Mouse (Mus musculus) lung, embryonic 14.5 days (tissue): Measurements from ENCODE around the gene Lrrc25. TPM values are rescaled to one million over a fixed set of nuclear protein-coding genes. Genes with fewer than 3 reads are reported as not detected.

Experiments used
- ATAC-seq: fragments of 200-750 bp; cut with Nextera tagmentation; 2 replicates; pipeline ENCODE4 v1.8.0; 2017; ENCODE audit warnings: mild to moderate bottlenecking, moderate TSS enrichment, moderate library complexity; ENCODE audit not compliant: insufficient read depth
- DNase-seq: peaks from one replicate; pipeline ENCODE4 v3.0.0-alpha.2; 2015
- H3K27ac ChIP-seq: fragments of 300-500 bp; sonication (generic); 2 replicates; pipeline ENCODE4 v1.5.1; 2014; ENCODE audit warnings: low read depth, mild to moderate bottlenecking, moderate library complexity
- H3K27me3 ChIP-seq: fragments of 300-500 bp; sonication (generic); 2 replicates; pipeline ENCODE4 v1.6.1; 2014; ENCODE audit warnings: low read length, control low read depth; ENCODE audit not compliant: insufficient read depth
- H3K36me3 ChIP-seq: fragments of 300-500 bp; sonication (generic); 2 replicates; pipeline ENCODE4 v1.6.1; 2014; ENCODE audit warnings: control low read depth; ENCODE audit not compliant: insufficient read depth
- H3K4me1 ChIP-seq: fragments of 300-500 bp; sonication (generic); 2 replicates; pipeline ENCODE4 v1.6.1; 2014; ENCODE audit warnings: antibody characterized with exemption, control low read depth; ENCODE audit not compliant: insufficient read depth
- H3K4me2 ChIP-seq: fragments of 300-500 bp; sonication (generic); 2 replicates; pipeline ENCODE4 v1.6.1; 2014; ENCODE audit warnings: mild to moderate bottlenecking
- H3K4me3 ChIP-seq: fragments of 300-500 bp; sonication (generic); 2 replicates; pipeline ENCODE4 v1.5.1; 2014; ENCODE audit warnings: low read depth, low read length
- H3K9ac ChIP-seq: fragments of 300-500 bp; sonication (generic); 2 replicates; pipeline ENCODE4 v1.6.1; 2014
- H3K9me3 ChIP-seq: fragments of 300-500 bp; sonication (generic); 2 replicates; pipeline ENCODE4 v1.6.1; 2016; ENCODE audit warnings: low read depth, low read length, control low read depth
- CTCF ChIP-seq: IDR thresholded peaks from 2 replicates; pipeline ENCODE4 v1.5.1; 2016; ENCODE audit warnings: antibody characterized with exemption, low read depth
- WGBS: fragments of 180-500 bp; shearing (Covaris S2); extraction: QIAGEN DNeasy Blood & Tissue Kit; methylation state at CpG from one replicate; pipeline ENCODE4 v1.1.7; 2014; 5-methylcytosine and 5-hydroxymethylcytosine counted together
- polyA plus RNA-seq: library from polyadenylated mRNA; unstranded; fragments of >200 nt; fragmentation: Nextera tagmentation; extraction: Ambion mirVana; gene quantifications from 2 replicates; pipeline ENCODE4 v1.2.1, GENCODE M21; 2014

The Lrrc25 gene
- 1.9 TPM in 2 replicates for polyA plus RNA-seq

DNA sequence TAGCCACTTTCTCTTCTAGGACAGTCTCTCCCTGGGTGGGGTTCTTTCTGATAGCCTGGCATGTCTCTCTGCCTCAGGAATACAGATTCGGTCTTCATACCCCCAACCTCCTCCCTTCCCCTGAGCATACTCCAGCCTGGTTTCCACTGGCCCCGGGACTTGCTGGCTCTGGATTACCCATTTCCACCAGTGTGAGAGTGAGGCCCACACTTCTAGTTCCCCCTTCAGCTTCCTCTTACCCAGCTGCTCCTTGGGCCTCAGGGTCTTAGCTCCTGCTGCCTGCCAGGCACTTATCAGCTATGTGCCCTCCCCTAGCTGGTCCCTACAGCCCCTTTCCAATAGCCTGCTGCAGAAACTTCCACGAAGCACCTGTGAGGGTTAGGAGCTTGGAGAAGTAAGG is at the start of gene Lrrc25:
Gene Lrrc25 (plus strand): TSS at position 262 of the 400 bp plus-strand sequence.
- H3K27ac ChIP-seq, result no peak within 1 kb of the TSS
- DNase-seq (no peak), ATAC-seq (no peak)
- H3K9ac ChIP-seq, result no peak within 1 kb of the TSS
- no peak for TF ChIP-seq CTCF
- WGBS, result 80% methylated on average over 3 of the region's 3 CpGs
- no peaks in the 10 kb centered on the region for H3K9me3 ChIP-seq
- no peak within 1 kb of the TSS for H3K4me3 ChIP-seq
- 0 out of 2 replicates have a peak, but pooled peaks cover 5% of the 10 kb centered on the region for H3K4me1 ChIP-seq
- no peaks in the 10 kb centered on the region for H3K27me3 ChIP-seq
- H3K36me3 ChIP-seq, result no peaks in the 10 kb centered on the region
- H3K4me2 ChIP-seq, result no peak within 1 kb of the TSS

DNA sequence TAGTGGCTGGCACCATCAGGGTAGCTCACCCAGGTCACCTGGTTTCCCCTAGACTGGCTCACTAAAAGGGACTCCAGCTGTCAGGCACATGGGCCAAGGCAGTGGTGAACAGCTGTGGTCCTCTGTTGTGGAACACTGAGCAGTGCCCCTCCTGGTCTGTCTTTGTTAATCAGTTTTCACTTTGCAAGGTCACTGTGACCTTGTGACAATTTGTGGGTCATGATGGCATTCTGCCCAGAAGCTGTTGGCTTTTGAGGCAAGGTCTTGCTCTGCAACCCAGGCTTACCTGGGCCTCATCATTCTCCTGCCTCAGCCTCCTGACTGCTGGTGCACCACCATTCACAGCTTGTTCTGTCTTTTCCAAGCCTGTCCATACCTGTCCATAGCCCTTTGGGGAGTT is 45.6 kb upstream of the Lrrc25 start:
- Histone ChIP-seq H3K27me3 (no peaks in the 10 kb centered on the region), H3K9ac (no peak overlapping the region), H3K4me2 (no peak overlapping the region), H3K36me3 (peaks cover 4% of the 10 kb centered on the region; the same call in 1 of the 2 replicates), H3K4me3 (no peak overlapping the region), H3K9me3 (no peaks in the 10 kb centered on the region), H3K27ac (no peak overlapping the region), H3K4me1 (no peaks in the 10 kb centered on the region)
- DNase-seq (no peak), ATAC-seq (no peak)
- no peak for TF ChIP-seq CTCF

DNA sequence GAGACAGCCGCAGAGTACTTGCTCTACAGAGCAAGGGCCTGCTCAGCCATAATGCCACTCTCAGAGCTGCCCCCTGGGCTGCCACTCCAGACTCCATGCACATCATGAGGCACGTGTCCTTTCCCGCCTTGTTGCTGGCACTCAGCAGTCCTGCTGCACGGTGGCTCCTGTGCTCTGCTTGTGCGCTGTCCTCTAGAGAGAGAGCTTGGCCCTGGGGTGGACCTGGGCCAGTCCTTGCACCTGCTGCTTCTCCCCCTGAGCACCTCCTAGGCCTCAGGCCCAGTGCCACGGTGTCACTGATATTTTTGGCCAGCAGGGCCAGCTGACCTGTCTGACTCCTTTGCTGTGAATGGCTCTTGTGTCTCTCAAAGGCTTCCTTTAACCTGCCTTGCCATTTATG is 45.0 kb upstream of the Lrrc25 start:
- TF ChIP-seq CTCF, result no peak
- 79% methylated on average over 6 of the region's 6 CpGs for WGBS
- no peak for ATAC-seq

DNA sequence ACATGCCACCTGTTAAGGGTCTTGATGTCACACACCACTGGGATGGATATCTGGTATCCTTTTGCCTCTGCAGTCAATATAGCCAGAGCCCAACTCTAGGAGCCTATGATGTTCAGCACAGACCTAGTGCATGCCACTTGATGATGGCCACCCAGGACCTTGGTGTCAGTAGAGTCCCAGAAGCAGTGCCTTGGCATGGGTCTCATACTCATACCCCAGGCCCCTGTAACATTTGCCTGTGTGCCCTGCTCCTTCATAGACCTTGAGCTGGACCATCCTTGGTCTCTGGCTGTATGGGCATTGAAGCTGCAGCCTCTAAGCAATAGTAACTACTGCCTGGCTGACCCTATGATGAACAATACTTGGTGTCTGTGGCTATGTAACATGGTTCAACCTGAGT is 41.7 kb upstream of the Lrrc25 start:
- Histone ChIP-seq H3K27me3 (no peaks in the 10 kb centered on the region), H3K4me3 (no peak overlapping the region), H3K27ac (no peak overlapping the region), H3K4me1 (no peaks in the 10 kb centered on the region), H3K9ac (no peak overlapping the region), H3K36me3 (peaks cover 21% of the 10 kb centered on the region; the same call in 1 of the 2 replicates), H3K9me3 (no peaks in the 10 kb centered on the region), H3K4me2 (no peak overlapping the region)
- ATAC-seq (no peak), DNase-seq (no peak)
- no peak for TF ChIP-seq CTCF

More for the DNA sequence above, 45.0 kb upstream of the Lrrc25 start:
- Histone ChIP-seq H3K9ac (no peak overlapping the region), H3K36me3 (peaks cover 5% of the 10 kb centered on the region; the same call in 1 of the 2 replicates), H3K27ac (no peak overlapping the region), H3K4me1 (no peaks in the 10 kb centered on the region), H3K27me3 (no peaks in the 10 kb centered on the region), H3K9me3 (no peaks in the 10 kb centered on the region), H3K4me2 (no peak overlapping the region), H3K4me3 (no peak overlapping the region)
- DNase-seq, result no peak

DNA sequence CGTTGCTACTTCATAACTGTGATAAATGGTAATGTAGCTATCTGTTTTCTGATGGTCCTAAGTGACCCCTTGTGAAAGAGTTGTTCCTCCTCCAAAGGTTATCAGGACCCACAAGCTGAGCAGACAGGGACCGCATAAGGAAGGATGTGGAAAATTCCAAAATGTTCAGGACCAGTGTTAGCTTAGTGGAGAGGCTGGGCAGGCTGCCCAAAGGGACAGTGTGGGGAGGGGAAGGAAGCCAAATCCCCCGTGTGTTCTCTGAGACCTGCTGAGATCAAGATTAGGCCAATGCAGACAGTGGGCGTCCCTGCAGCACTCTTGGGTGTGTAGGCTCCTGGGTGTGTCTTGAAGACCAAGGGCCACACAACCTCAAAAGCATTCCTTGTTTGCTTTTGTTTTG is 41.0 kb upstream of the Lrrc25 start:
- WGBS, result 57% methylated on average over 4 of the region's 4 CpGs
- H3K36me3 ChIP-seq, result peaks cover 22% of the 10 kb centered on the region; the same call in 1 of the 2 replicates
- DNase-seq (no peak), ATAC-seq (no peak; the same call in 1 of the 2 replicates)
- no peak for TF ChIP-seq CTCF
- H3K4me2 ChIP-seq, result no peak overlapping the region
- H3K27ac ChIP-seq, result no peak overlapping the region
- H3K9me3 ChIP-seq, result no peaks in the 10 kb centered on the region
- H3K4me3 ChIP-seq, result no peak overlapping the region
- H3K9ac ChIP-seq, result no peak overlapping the region
- no peaks in the 10 kb centered on the region for H3K27me3 ChIP-seq
- H3K4me1 ChIP-seq, result no peaks in the 10 kb centered on the region

DNA sequence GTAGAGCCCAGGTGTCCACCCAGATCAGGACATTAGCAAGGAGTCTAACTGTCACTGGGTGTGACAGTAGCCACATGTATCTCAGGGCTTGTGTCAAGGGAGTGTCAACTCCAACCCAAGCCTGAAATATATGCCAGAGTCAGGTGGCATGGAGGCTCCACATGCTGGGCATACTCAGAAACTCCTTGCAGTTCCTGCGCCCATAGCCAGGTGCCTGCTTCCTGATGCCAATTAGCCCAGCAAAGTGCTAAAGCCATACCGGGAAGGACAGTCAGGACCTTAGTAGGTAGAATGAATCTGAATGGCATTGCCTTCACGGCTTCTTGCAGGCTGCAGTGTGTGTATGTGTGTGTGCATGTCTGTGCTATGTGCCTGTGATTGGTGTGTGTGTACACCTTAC is 38.7 kb upstream of the Lrrc25 start:
- H3K9me3 ChIP-seq, result no peaks in the 10 kb centered on the region
- H3K36me3 ChIP-seq, result peaks cover 44% of the 10 kb centered on the region
- ATAC-seq, result no peak
- no peak for DNase-seq
- no peak overlapping the region for H3K4me3 ChIP-seq
- no peak for TF ChIP-seq CTCF
- H3K27ac ChIP-seq, result no peak overlapping the region
- H3K9ac ChIP-seq, result no peak overlapping the region
- no peak overlapping the region for H3K4me2 ChIP-seq
- WGBS, result 85% methylated on average over 3 of the region's 3 CpGs
- H3K27me3 ChIP-seq, result no peaks in the 10 kb centered on the region
- H3K4me1 ChIP-seq, result no peaks in the 10 kb centered on the region

DNA sequence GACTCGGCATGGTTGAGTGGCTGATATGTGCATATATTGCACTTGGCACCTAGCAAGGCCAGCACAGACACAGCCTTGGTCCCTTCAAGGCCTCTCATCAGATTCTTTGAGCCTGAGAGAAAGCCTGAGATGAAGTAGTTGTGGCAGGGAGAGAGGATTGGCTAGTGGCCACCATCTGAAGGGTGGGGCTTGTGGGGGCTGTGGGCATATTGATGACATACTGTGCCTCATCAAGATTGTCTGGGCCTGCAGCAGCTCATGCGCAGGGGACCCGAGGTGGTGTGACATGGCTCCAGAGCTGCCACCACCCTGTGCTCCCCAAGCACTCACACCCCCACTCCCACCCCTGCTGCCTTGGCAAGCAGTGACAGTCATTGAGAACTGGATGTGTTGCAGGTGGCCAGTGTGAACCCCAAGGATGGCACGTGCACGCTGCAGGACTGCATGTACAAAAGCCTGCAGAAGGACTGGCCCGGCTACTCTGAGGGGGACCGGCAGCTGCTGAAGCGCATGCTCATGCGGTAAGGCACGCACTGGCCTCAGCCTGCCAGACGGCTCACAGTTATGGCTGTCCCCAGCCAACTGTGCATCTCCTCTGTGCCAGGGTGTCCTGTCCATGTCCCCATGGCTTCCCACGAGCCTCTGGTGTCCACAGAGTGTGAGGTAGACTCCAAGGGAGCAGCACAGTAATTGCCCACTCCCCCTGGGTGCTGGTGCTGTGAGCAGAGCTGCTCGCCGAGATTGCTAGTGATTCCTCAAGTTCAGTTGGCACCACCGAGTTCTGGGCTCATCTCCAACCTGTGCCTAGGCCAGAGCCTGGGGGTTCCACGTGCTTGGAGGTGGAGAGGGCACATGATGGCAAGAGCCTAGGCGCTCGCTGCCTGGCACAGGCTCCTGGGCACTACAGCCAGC is 32.2 kb upstream of the Lrrc25 start:
- no peak for TF ChIP-seq CTCF
- Histone ChIP-seq H3K4me2 (no peak overlapping the region), H3K9ac (no peak overlapping the region), H3K4me1 (no peaks in the 10 kb centered on the region), H3K4me3 (no peak overlapping the region), H3K27me3 (no peaks in the 10 kb centered on the region), H3K36me3 (peaks cover 77% of the 10 kb centered on the region), H3K27ac (no peak overlapping the region), H3K9me3 (no peaks in the 10 kb centered on the region)
- WGBS, result 88% methylated on average over 18 of the region's 18 CpGs
- ATAC-seq, result no peak
- DNase-seq, result no peak
